Mouse (Mus musculus) E14TG2a.4 (cell line): ENCODE measurements around the gene Gm26992.

Experiments used
- CTCF ChIP-seq: conservative IDR thresholded peaks from 2 replicates; pipeline ENCODE4 v1.5.1; 2014; ENCODE audit warnings: low read length
- NANOG ChIP-seq: IDR thresholded peaks from 2 replicates; pipeline ENCODE4 v1.6.1; 2014; ENCODE audit warnings: borderline replicate concordance, low read length, mixed read lengths
- POU5F1 ChIP-seq: IDR thresholded peaks from 2 replicates; pipeline ENCODE4 v1.6.1; 2014; ENCODE audit warnings: low read length, borderline replicate concordance

DNA sequence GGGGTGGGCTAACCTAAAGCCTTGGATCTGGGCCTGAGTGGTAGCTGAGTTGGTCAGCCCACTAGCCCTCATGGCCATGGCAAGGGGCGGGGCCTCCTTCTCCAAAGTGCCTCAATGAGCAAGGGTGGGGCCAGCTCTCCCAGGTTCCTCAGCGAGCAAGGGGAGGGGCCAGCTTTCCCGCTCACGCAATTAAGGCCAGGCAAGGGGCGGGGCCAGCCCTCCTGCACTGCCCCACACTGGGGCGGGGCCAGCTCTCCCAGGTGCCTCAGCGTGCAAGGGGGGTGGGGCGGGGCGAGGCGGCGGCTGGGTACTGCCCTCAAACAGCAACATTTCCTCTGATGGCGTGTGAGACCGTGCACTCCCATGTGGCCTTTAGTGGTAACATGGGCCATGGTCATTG is 16.8 kb upstream of the Gm26992 start:
- TF ChIP-seq CTCF (no peak), POU5F1 (no peak), NANOG (no peak)
